Mouse (Mus musculus) embryonic fibroblast, embryonic 13.5 days (primary cell): ENCODE results near the gene Ahdc1.

Experiments used
- CTCF ChIP-seq: IDR thresholded peaks from 2 replicates; pipeline ENCODE4 v1.5.1; 2011; ENCODE audit warnings: mild to moderate bottlenecking, control low read depth, low read length, moderate library complexity, borderline replicate concordance; ENCODE audit not compliant: insufficient read depth
- POLR2A ChIP-seq: IDR thresholded peaks from 2 replicates; pipeline ENCODE4 v1.6.1; 2011; ENCODE audit warnings: low read depth, mild to moderate bottlenecking, control low read depth, low read length, moderate library complexity

- TF ChIP-seq POLR2A (no peak), CTCF (no peak)
Observed at GRCm38 (mm10) chr4:133062286-133062685, 51.2 kb downstream of the Ahdc1 start.
